Mouse (Mus musculus): Measurements from ENCODE around the gene Rasal3. TPM values are rescaled to one million over a fixed set of nuclear protein-coding genes. Genes with fewer than 3 reads are reported as not detected.
A peak's percentile ranks its signal among the peaks of the same experiment; 100 is the strongest.

Rasal3 gene
- 87.7 and 92.1 TPM in 2 replicates for total RNA-seq (2017)

DNA sequence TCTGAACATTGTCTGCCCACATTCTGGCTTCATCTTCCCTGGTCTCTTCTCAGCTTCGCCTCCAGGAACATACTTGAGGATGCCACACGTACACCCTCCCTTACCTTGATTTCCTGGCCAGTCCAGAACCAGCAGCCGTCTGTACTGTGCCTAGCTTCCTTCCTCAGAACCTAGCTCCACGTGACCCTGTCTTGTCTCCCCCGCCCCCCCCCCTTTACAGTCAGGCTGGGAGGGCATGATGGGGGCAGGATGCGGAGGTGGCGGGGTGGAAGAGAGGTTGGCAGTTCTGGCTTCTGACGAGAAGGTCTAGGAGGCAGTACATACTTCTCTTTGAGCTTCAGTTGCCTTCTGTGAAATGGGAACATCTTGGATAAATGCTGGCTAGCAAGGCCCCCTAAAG, at the start of gene Rasal3:
Gene Rasal3, minus strand, starts transcription at position 167 of the 400 bp plus-strand sequence.
- peak; percentile 68 to 80 for ATAC-seq (replicated peaks in 1 of 2; ENCODE audit: insufficient read depth in 1 of 2, low FRiP score in 2 of 2, low TSS enrichment in 1 of 2, low read depth in 1 of 2, poor library complexity in 2 of 2, severe bottlenecking in 2 of 2)

DNA sequence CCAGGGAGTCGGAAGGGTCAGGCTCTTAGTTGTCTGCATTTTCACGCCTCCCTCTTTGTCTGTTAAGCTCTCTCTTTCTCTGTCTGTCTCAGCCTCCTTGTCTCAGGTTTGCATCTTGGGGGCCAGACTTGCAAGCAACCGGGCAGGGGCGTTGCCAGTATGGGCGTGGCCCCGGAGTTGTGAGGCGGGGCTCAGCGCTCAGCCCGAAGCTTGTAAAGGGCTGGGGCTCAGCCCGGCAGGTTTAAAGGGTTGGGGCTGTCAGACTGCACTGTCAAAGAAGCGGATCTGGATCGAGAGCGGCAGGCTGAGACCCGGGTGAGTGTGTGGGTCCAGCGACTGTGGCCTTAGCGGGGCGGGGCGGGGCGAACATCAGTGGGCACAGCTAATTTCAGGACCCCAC, 49.1 kb upstream of the Rasal3 start, which contains the start of gene Cyp4f39:
Gene Cyp4f39, plus strand, starts transcription at position 242 of the 400 bp plus-strand sequence.
- ATAC-seq (replicated peaks in 1 of 2; ENCODE audit: insufficient read depth in 1 of 2, low FRiP score in 2 of 2, low TSS enrichment in 1 of 2, low read depth in 1 of 2, poor library complexity in 2 of 2, severe bottlenecking in 2 of 2), result peak; percentile 52 to 75; a peak in 3 of 4 replicates

DNA sequence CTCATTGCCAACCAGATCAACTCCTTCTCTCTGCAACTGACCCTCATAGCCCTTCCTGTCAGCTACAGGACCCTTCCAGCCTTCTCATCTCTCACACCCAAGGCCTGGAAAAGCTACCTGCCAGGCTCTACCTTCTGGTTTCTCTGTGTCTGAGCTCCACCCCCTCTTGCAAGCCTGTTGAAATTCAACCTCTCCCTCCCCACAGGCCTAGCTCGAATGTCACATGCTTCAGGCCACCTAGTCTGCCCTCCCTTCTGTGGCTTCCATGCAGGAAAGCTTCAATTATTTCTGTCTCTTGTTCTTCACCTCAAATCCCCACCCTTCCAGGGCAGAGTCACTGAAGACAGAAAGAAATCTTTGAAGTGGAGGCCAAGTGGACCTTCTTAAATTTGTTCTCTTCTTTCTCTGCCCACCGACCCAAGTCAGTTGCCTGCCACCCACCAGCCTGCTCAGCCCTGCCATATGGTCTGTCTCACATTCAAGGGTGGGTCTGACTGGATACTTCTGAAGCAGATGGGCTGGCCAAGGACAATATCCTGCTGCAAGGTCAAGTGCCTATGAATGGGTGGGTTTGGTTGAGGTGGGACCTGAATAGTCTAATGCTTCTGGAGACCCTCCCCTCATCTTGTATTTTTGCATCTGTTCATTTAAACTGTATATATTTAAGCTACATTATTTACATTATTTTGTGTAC, 47.6 kb upstream of the Rasal3 start:
- ATAC-seq (replicated peaks in 1 of 2; ENCODE audit: insufficient read depth in 1 of 2, low FRiP score in 2 of 2, low TSS enrichment in 1 of 2, low read depth in 1 of 2, poor library complexity in 2 of 2, severe bottlenecking in 2 of 2), result no peak

DNA sequence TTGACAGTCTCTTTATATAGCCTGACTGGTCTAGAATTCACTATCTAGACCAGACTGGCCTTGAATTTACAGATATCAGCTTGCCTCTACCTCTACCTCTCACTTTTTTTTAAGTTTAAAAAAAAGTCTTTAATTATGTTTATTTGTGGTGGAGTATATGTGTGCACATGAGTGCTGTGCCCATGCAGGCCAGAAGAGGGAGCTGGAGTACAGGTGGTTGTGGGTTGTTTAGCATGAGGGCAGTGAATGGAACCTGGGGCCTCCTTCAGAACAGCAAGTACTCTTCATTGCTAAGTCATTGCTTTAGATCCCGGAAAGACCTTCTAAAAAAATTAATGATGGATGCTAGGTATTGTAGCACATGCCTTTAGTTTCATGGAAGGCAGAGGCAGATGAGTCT, 45.7 kb upstream of the Rasal3 start:
- ATAC-seq (replicated peaks in 1 of 2; ENCODE audit: insufficient read depth in 1 of 2, low FRiP score in 2 of 2, low TSS enrichment in 1 of 2, low read depth in 1 of 2, poor library complexity in 2 of 2, severe bottlenecking in 2 of 2), result no peak

DNA sequence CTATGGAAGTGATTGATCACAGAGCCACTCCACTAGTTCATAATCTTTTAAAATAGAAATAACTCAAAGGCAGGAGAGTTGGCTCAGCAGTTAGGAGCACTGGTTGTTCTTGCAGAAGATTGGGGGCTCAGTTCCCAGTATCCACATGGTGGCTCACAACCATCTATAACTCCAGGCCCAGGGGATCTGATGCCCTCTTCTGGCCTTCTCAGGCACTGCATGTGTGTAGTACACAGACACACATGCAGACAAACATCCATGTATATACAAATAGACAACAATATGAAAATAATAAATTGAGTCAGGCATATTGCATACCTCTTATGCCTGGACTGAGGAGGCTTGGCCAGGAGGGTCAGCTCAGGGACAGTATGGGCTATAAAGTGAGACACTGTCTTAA, 43.8 kb upstream of the Rasal3 start:
- no peak for ATAC-seq (replicated peaks in 1 of 2; ENCODE audit: insufficient read depth in 1 of 2, low FRiP score in 2 of 2, low TSS enrichment in 1 of 2, low read depth in 1 of 2, poor library complexity in 2 of 2, severe bottlenecking in 2 of 2)

DNA sequence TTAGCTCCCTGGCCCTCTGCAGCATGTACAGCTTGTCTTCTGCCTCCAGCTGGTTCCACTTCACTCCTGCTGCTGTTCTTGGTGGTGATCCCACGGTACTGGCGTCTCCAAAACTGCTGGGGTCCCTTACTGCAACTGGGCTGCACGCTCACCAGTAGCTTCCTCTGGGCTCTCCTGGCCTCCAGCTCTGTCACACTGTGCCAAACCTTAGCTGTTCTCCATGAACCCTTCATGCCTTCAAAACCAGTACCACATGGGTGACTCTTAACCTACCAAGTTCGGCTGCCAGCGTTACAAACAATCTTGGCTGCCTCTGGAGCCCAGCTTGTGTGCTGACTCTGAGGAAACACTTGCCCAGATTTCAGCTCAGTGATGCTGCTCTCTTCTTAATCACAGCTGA, 41.6 kb upstream of the Rasal3 start:
- no peak for ATAC-seq (replicated peaks in 1 of 2; ENCODE audit: insufficient read depth in 1 of 2, low FRiP score in 2 of 2, low TSS enrichment in 1 of 2, low read depth in 1 of 2, poor library complexity in 2 of 2, severe bottlenecking in 2 of 2)

DNA sequence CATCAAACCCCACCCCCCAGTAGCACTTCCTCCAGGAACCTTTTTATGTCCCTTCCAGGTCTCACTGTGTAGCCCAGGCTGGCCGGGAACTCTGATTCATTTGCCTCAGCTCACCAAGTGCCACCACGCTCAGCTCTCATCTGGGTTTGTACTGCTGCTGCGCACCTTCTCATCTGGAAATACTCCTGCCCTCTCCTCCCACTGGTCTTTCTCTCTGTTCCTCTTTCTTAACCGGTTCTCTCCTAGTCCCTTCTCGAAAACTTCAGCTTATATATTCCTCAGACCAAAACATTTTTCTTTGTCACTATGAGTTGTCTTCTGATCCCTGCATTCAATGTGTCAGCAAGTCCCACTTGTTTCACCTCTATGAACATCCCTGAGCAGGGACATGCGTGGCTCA, 39.9 kb upstream of the Rasal3 start:
- no peak for ATAC-seq (replicated peaks in 1 of 2; ENCODE audit: insufficient read depth in 1 of 2, low FRiP score in 2 of 2, low TSS enrichment in 1 of 2, low read depth in 1 of 2, poor library complexity in 2 of 2, severe bottlenecking in 2 of 2)

DNA sequence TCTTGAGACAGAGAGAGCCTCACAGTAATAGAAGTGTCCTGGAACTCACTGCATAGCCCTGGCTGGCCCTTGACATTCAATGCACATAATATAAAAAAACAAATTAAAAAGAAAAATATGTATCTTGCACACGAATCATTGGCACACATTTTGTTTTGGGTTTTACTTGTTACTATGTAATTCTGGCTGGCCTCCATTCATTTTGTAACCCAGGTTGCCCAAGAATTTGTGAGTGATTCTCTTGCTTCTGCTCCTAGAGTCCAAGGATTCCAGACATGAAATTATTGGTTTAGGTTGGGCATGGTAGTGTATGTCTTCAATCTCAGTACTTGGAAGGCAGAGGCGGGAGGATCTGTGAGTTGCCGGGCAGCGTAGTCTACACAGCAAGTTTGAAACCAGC, 33.7 kb upstream of the Rasal3 start:
- no peak for ATAC-seq (replicated peaks in 1 of 2; ENCODE audit: insufficient read depth in 1 of 2, low FRiP score in 2 of 2, low TSS enrichment in 1 of 2, low read depth in 1 of 2, poor library complexity in 2 of 2, severe bottlenecking in 2 of 2)

DNA sequence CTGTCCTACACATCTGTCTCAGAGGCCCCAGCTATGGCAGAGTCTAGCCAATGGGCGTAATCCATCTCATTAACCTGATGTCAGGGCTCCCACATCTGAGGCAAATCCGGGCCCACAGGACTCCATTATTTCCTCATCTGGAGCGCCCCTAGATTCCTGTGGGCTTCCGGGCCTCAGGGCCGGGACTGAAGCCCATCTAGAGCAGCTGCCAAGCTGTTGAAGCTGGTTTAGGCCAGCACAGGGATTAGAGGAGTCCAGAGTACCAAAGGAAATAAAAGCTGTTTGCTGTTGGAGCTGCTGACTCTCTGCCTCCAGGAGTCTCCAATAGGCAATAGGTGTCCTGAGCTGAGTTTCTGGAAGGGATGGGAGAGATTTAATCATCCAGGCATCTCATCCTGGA, 31.8 kb upstream of the Rasal3 start:
- no peak for ATAC-seq (replicated peaks in 1 of 2; ENCODE audit: insufficient read depth in 1 of 2, low FRiP score in 2 of 2, low TSS enrichment in 1 of 2, low read depth in 1 of 2, poor library complexity in 2 of 2, severe bottlenecking in 2 of 2)

DNA sequence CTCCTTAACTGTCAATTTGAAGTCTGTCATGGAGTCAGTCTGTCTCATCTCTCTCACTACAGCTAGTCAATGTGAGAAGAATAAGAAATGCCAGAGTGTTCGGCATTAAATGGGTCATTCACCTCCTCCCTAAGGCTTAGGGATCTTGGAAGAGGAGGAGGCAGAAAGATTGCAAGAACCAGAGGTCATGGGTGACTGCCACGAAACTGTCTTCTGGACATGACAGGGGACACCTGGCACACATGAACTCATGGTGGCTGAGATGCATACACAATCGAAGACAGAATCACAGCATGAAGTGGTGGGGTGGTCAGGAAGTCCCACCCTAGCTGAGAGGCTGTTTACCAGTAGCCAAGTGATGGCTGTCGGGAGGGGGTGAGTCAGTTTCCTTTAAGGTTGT, 30.9 kb upstream of the Rasal3 start:
- ATAC-seq (replicated peaks in 1 of 2; ENCODE audit: insufficient read depth in 1 of 2, low FRiP score in 2 of 2, low TSS enrichment in 1 of 2, low read depth in 1 of 2, poor library complexity in 2 of 2, severe bottlenecking in 2 of 2), result no peak

DNA sequence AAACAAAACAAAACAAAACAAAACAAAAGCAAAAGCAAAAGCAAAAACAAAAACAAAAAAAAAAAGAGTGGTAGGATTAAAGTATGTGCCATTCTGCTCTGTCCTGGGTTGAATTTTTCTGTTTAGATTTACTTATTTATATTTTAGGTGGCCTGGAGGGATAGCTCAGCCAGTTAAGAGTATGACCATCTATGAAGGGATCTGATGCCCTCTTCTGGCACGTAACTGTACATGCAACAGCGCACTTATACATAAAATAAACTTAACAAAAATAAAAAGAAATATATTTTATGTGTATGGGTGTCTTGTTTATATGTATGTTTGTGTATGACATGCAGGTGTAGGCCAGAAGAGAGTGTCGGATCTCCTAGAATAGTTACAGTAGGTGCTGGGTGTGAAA, 28.6 kb upstream of the Rasal3 start:
- ATAC-seq (replicated peaks in 1 of 2; ENCODE audit: insufficient read depth in 1 of 2, low FRiP score in 2 of 2, low TSS enrichment in 1 of 2, low read depth in 1 of 2, poor library complexity in 2 of 2, severe bottlenecking in 2 of 2), result peak; percentile 62 to 80; a peak in 2 of 4 replicates

DNA sequence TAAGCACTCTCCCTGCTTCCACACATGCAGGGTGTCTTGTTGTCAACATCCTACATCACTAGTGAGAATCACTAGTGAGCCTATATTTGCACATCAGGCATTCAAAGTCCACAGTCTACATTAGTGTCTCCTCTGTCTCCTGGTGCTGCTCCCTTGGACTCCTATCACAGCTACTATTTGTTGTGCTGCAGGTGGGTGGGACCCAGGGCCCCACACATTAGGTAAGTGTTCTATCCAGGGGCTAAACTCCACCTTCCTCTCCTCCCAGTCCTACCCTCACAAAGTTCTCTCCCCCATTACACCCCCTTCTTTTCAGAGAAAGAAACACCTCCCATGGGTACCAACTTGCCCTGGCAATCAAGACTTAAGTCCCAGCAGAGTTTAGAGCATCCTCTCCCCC, 23.2 kb upstream of the Rasal3 start:
- ATAC-seq (replicated peaks in 1 of 2; ENCODE audit: insufficient read depth in 1 of 2, low FRiP score in 2 of 2, low TSS enrichment in 1 of 2, low read depth in 1 of 2, poor library complexity in 2 of 2, severe bottlenecking in 2 of 2), result no peak

DNA sequence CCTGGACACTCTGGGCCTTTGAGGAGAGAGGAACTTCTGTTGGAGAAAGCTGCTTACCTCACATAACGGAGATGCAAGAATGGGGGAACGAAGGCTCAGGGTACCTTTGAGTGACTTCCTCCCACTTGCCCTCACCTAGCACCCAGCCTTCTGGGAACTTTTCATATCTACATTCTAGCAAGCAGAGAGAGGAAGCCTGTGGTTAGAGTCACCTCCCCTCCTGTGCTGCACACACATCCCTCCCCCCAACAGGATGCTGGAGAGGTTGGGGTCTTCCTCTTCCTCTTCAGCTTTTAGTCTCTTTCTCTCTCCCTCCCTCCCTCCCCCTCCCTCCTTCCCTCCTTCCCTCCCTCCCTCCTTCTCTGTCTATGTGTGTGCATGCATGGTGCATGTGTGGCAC, 20.7 kb upstream of the Rasal3 start, which contains the start of gene Pglyrp2:
Gene Pglyrp2, minus strand, starts transcription at position 134 of the 400 bp plus-strand sequence.
- ATAC-seq (replicated peaks in 1 of 2; ENCODE audit: insufficient read depth in 1 of 2, low FRiP score in 2 of 2, low TSS enrichment in 1 of 2, low read depth in 1 of 2, poor library complexity in 2 of 2, severe bottlenecking in 2 of 2), result peak; percentile 91 to 94

DNA sequence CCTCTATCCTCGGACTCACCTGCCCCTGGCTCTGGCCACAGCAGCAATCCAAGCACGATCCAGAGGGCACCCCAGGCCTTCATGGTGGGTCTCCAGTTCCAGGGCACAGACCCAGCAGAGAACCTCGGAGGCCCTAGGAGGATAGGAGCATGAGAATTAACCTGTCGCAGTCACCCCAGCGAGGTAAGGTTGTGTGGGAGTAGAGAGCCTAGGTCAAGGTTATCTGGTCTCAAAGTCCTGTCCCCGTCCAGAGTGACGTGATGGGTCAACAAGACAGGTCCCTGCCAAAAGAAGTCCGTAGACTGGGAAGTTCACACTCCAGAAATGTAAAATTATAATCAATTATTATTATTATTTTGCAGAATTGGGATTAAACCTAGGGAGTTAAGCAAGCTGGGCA, 17.4 kb upstream of the Rasal3 start:
- no peak for ATAC-seq (replicated peaks in 1 of 2; ENCODE audit: insufficient read depth in 1 of 2, low FRiP score in 2 of 2, low TSS enrichment in 1 of 2, low read depth in 1 of 2, poor library complexity in 2 of 2, severe bottlenecking in 2 of 2)

DNA sequence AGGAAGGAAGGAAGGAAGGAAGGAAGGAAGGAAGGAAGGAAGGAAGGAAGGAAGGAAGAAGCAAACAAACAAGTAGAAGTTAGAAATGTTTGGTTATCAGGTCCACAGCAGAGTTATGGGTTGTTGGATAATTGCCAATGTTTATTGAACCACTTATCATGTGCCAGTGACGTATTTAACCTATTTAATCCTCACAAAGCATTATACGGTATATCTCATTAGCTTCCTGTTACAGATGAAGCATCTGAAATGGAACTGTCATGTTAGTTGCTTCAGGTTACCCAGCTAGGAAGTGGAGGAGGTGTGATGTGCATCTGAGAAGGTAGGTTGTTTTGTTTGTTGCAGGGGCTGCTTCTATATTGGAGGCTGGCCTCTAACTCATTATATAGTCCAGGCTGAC, 16.6 kb upstream of the Rasal3 start:
- ATAC-seq (replicated peaks in 1 of 2; ENCODE audit: insufficient read depth in 1 of 2, low FRiP score in 2 of 2, low TSS enrichment in 1 of 2, low read depth in 1 of 2, poor library complexity in 2 of 2, severe bottlenecking in 2 of 2), result no peak

DNA sequence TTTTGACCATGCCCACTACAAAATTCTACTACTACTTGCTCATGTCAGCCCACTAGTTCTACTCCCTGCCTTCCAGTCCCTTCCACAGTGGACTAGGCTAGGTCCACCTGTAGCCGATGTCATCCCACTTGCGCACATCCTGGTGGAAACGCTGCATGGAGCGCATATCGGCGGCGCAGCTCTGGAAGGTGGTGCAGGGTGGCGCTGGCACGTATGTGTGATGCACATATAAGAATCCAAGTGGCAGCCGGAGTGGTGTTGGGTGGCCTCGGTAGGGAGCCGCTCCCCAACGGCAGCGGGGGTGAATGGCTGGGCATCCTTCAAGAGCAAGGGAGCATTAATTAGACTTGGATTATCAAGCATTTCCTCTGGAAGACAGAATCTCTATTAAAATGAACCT, 13.4 kb upstream of the Rasal3 start:
- ATAC-seq (replicated peaks in 1 of 2; ENCODE audit: insufficient read depth in 1 of 2, low FRiP score in 2 of 2, low TSS enrichment in 1 of 2, low read depth in 1 of 2, poor library complexity in 2 of 2, severe bottlenecking in 2 of 2), result no peak

DNA sequence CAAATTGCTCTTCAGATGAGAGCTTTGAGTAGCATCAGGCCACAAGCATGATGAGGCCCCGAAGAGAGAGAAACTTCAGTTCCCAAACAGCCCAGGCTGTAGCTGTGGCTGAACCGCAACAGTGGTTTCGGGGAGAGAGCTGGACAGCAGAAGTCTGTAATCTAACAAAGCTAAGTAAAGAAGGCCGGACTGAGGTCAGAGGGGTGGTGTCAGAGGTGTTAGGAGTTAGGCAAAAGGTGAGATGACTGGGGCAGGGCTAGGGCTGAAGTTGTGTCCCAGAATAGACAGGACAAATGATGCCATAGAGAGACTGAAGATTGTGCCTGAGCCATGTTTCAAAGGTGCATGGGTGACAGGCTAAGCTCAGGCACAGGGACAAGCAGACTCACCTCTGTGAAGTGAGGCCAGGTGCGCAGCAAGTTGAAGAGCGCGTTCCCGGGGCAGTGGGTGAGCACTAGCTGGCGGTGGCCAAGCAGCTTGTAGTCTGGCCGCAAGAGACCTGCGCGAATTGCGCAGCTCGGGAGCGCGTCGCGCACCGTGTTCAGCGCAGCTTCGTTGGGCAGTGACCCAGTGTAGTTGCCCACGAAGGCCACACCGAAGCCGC, 12.1 kb upstream of the Rasal3 start:
- ATAC-seq (replicated peaks in 1 of 2; ENCODE audit: insufficient read depth in 1 of 2, low FRiP score in 2 of 2, low TSS enrichment in 1 of 2, low read depth in 1 of 2, poor library complexity in 2 of 2, severe bottlenecking in 2 of 2), result no peak

DNA sequence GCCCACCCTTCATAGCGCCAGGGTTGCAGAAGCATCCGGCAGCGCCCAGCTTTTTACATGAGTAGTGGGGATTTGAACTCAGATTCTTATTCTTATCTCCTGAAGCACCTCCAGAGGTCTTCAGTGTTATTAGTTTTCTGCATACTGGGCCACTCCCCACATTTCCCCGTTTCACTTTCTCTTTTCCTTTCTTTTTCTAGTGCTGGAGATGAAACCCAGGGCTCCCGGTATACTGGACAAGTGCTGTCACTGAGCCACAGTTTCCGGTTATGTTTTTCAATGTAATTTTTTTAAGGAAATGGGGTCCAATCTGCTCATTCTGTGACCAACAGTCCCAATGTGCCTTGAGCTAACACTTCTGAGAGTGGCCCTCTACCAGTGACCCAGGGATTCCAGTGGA, 8.5 kb upstream of the Rasal3 start:
- no peak for ATAC-seq (replicated peaks in 1 of 2; ENCODE audit: insufficient read depth in 1 of 2, low FRiP score in 2 of 2, low TSS enrichment in 1 of 2, low read depth in 1 of 2, poor library complexity in 2 of 2, severe bottlenecking in 2 of 2)

DNA sequence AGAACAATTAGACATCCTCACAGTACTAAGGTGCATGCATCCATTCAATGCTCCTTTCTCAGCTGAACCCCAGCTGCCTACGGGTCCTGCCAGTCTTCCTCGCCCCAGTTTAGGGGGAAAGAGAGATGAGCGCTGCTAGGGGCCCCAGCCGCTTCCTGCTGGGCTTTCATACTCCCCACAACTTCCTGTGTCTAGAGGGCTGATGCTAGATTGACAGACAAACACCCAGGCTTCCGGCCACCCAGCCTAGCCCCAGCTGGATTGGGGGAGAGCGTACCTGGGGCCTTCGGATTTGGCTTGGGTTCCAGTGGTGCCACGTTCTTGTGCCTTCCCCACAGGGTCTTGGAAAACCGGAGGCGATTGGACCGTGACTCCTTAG, 615 bp downstream of the Rasal3 start:
- ATAC-seq (replicated peaks in 1 of 2; ENCODE audit: insufficient read depth in 1 of 2, low FRiP score in 2 of 2, low TSS enrichment in 1 of 2, low read depth in 1 of 2, poor library complexity in 2 of 2, severe bottlenecking in 2 of 2), result peak; percentile 77 to 86
